Mouse (Mus musculus): ENCODE measurements around the gene Cuedc2. TPM values are rescaled to one million over a fixed set of nuclear protein-coding genes. Genes with fewer than 3 reads are reported as not detected.

Cuedc2 gene
- polyA plus RNA-seq, 1 experiment from 2014 or later: 183 TPM

DNA sequence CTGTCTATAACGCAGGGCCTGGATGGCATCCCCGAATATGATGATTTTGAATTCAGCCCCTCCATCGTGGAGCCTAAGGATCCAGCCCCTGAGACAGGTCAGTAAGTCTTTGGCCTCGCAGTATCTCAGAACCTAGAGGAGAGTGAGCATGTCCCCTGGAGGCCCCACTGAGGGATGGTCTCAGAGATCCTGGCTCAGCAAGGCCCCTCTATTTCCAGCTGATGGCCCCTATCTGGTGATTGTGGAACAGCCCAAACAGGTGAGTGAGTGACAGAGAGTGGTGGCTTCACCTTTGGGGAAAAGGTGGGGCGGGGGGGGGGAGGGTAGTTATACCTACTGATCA is 32.3 kb downstream of the Cuedc2 start:
- no peaks in the 10 kb centered on the region for H3K9me3 ChIP-seq (replicated peaks; ENCODE audit: control insufficient read depth, low read length)
- peak overlapping the region; percentile 96 for H3K4me2 ChIP-seq (ENCODE audit: low read depth, low read length)
- peaks cover 9% of the 10 kb centered on the region for H3K27me3 ChIP-seq (ENCODE audit: control insufficient read depth, insufficient read depth, low read length)
- no peaks in the 10 kb centered on the region; the same call in 1 of the 2 replicates for H3K36me3 ChIP-seq (replicated peaks; ENCODE audit: control insufficient read depth, insufficient read depth, low read depth, low read length)
- H3K9ac ChIP-seq (replicated peaks; ENCODE audit: low read length): peak overlapping the region; percentile 67; the same call in 1 of the 2 replicates
- H3K4me1 ChIP-seq (ENCODE audit: control insufficient read depth, insufficient read depth, low read length): peaks cover 4% of the 10 kb centered on the region
- ATAC-seq (replicated peaks; ENCODE audit: insufficient number of reproducible peaks, low FRiP score, low TSS enrichment, low read depth) (no peak), DNase-seq (ENCODE audit: low spot score) (no peak)
- no peak overlapping the region for H3K27ac ChIP-seq (replicated peaks; ENCODE audit: low read depth, low read length)
- WGBS: 58% methylated on average over 5 of the region's 5 CpGs
- H3K4me3 ChIP-seq (ENCODE audit: low read depth, low read length): peak overlapping the region; percentile 60

DNA sequence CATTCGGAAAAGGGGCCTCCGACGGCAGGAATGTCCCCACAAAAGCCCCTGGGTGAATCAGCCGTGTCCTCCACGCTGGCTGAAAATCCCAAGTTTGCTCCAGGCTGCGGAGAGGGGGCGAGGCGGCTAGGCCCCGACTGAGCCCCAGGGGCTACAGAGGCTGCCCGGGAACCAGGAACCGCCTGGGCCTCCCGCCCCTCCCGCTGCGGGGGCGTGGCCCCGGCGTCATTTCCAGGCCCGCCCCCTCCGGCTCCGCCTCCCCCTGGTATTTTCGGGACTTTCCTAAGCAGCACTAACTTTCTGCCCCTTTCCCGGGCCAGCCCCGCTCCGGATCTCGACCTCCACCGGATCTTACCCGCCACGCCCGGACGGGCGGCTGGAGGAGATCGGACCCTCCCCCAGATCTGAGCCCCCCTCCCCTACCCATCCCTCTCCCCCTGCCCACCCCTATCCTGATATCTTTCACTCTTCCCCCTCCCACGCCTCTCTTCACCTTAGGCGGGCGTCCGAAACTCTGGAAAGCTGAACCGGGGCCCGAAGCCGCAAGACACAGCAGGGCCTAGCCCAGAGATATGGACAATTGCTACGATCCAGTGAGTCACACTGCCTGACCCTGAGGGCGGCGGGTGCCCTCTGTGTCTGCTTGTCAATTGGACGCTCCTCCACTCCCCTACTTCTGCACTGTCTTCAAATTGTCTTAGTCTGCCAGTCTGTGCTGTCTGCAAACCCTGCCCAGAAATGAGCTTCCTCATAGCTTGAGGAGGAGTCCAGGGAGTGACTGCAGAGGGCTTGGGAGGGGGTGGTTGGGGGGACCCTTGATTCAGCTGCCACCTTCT is 32.9 kb downstream of the Cuedc2 start:
- WGBS: 0% methylated on average over 42 of the region's 43 CpGs

DNA sequence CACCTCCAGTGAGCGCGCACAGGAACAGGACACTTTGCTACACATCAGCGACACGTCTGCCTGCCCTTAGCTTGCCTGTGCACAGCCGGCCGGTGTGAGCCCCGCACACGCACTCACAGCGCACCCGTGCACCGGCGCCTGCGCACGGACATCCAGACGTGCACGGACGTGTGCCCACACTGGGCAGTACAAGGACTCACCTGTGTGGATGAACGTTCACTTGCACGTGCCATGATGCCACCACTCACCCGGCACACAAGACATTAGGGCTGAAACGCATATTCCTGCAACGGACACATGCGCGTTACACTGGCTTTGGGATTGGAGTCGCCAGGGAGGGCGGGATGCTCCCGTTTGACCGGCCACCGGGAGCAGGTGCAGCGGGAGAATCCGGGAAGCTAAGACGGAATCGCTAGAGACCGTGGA is 33.6 kb downstream of the Cuedc2 start:
- Histone ChIP-seq H3K27ac (replicated peaks; ENCODE audit: low read depth, low read length) (no peak overlapping the region; the same call in 1 of the 2 replicates), H3K9ac (replicated peaks; ENCODE audit: low read length) (peak overlapping the region; percentile 67), H3K36me3 (replicated peaks; ENCODE audit: control insufficient read depth, insufficient read depth, low read depth, low read length) (no peaks in the 10 kb centered on the region), H3K27me3 (ENCODE audit: control insufficient read depth, insufficient read depth, low read length) (peaks cover 11% of the 10 kb centered on the region), H3K9me3 (replicated peaks; ENCODE audit: control insufficient read depth, low read length) (no peaks in the 10 kb centered on the region), H3K4me3 (ENCODE audit: low read depth, low read length) (peak overlapping the region; percentile 60), H3K4me1 (ENCODE audit: control insufficient read depth, insufficient read depth, low read length) (peaks cover 4% of the 10 kb centered on the region), H3K4me2 (ENCODE audit: low read depth, low read length) (peak overlapping the region; percentile 96)
- ATAC-seq (replicated peaks; ENCODE audit: insufficient number of reproducible peaks, low FRiP score, low TSS enrichment, low read depth): peak; percentile 20
- DNase-seq (ENCODE audit: low spot score): peak; percentile 18
- under 1% methylated on average over 34 of the region's 34 CpGs for WGBS

More for the DNA sequence above, 32.9 kb downstream of the Cuedc2 start:
- H3K27ac ChIP-seq (replicated peaks; ENCODE audit: low read depth, low read length): no peak overlapping the region
- DNase-seq (ENCODE audit: low spot score) (peak; percentile 92), ATAC-seq (replicated peaks; ENCODE audit: insufficient number of reproducible peaks, low FRiP score, low TSS enrichment, low read depth) (peak; percentile 48; the same call in 1 of the 2 replicates)
- no peaks in the 10 kb centered on the region; the same call in 1 of the 2 replicates for H3K36me3 ChIP-seq (replicated peaks; ENCODE audit: control insufficient read depth, insufficient read depth, low read depth, low read length)
- H3K9me3 ChIP-seq (replicated peaks; ENCODE audit: control insufficient read depth, low read length): no peaks in the 10 kb centered on the region
- peak overlapping the region; percentile 67 for H3K9ac ChIP-seq (replicated peaks; ENCODE audit: low read length)
- H3K27me3 ChIP-seq (ENCODE audit: control insufficient read depth, insufficient read depth, low read length): peaks cover 9% of the 10 kb centered on the region
- H3K4me1 ChIP-seq (ENCODE audit: control insufficient read depth, insufficient read depth, low read length): peaks cover 4% of the 10 kb centered on the region
- peak overlapping the region; percentile 96 for H3K4me2 ChIP-seq (ENCODE audit: low read depth, low read length)
- H3K4me3 ChIP-seq (ENCODE audit: low read depth, low read length): peak overlapping the region; percentile 60

DNA sequence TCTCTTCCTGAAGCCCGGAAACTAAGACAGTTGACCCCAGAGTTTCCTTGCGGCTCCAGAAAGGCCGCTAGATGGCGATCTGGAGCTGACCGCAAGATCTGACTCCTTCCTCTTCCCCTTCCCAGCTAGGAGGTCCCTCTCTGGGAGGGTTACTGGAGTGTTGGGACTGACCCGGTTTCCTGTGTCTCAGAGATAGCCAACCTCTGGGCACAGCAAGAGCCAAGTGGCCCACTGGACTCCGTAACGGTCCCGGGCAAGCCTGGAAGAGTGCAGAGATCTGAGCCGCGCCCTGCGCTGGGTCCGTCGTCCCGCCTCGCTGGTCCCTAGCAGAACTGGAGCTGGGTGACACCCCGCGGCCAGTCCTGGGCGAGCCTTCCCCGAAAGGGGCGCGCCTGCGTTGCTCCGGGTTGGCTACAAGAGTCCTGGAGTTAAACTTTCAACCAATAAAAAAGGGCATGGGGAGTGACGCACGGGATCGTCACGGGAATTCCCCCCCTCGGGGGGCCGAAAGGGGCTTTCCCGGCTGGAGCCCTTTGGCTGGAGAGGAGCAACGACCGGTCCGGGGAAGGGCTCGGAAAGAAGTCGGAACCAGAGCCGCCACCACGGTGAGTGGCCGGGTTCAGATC is 34.2 kb downstream of the Cuedc2 start, which contains the start of gene Nfkb2:
Nfkb2 (plus strand) TSS at position 105 of the 626 bp plus-strand sequence.
- ATAC-seq (replicated peaks; ENCODE audit: insufficient number of reproducible peaks, low FRiP score, low TSS enrichment, low read depth) (peak; percentile 79), DNase-seq (ENCODE audit: low spot score) (peak; percentile 87)
- H3K4me3 ChIP-seq (ENCODE audit: low read depth, low read length): peak within 1 kb of the TSS; percentile 60
- H3K9me3 ChIP-seq (replicated peaks; ENCODE audit: control insufficient read depth, low read length): no peaks in the 10 kb centered on the region
- no peaks in the 10 kb centered on the region for H3K36me3 ChIP-seq (replicated peaks; ENCODE audit: control insufficient read depth, insufficient read depth, low read depth, low read length)
- H3K27ac ChIP-seq (replicated peaks; ENCODE audit: low read depth, low read length): peak within 1 kb of the TSS; percentile 41; the same call in 1 of the 2 replicates
- under 1% methylated on average over 39 of the region's 39 CpGs for WGBS
- H3K9ac ChIP-seq (replicated peaks; ENCODE audit: low read length): peak within 1 kb of the TSS; percentile 67
- H3K27me3 ChIP-seq (ENCODE audit: control insufficient read depth, insufficient read depth, low read length): peaks cover 11% of the 10 kb centered on the region
- H3K4me1 ChIP-seq (ENCODE audit: control insufficient read depth, insufficient read depth, low read length): peaks cover 4% of the 10 kb centered on the region
- peak within 1 kb of the TSS; percentile 96 for H3K4me2 ChIP-seq (ENCODE audit: low read depth, low read length)

DNA sequence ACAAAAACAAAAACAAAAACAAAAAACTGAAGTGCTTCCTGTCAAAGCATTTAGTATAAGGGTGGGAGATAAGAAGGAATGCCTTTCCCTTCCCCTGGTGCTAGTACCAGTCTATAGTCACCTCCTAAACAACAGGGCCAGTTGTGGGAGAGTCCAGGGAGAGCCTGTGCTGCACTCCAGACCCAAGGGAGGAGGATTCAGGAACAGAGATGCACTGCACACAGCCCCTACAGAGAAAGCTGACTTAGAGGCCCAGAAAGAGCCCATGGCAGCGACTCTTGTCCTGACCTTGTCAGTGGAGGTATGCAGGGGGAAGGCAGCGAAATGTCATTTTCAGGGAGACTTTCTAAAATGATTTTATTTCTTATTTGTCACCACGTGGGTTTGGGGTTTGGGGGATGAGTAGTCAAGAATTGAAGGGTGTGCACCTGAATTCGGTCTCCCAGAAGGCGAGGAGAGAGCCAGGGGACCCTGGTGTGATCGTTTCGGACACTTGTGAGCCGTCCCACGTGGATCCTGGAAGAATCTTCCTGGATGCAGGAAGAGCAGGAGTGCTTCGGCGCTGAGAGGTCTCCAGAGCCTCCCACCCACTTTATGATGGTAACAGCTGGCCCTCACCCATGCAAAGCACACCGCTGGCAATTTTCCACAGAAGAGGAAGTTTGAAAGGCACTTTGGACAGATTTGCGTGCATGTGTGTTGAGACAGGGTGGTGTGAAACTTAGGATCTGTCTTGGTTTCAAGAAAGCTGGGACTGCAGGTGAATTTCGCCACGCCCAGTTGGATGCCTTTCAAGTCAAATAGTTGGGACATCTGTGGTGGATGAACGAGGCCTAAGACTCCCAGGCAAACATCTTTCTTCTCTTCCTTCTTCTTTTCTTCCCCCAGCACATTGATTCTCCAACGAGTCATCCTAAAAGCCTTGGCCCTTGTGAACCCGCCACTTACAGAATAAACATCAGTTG is 35.0 kb downstream of the Cuedc2 start:
- Histone ChIP-seq H3K4me2 (ENCODE audit: low read depth, low read length) (peak overlapping the region; percentile 96), H3K36me3 (replicated peaks; ENCODE audit: control insufficient read depth, insufficient read depth, low read depth, low read length) (no peaks in the 10 kb centered on the region), H3K27ac (replicated peaks; ENCODE audit: low read depth, low read length) (no peak overlapping the region), H3K9ac (replicated peaks; ENCODE audit: low read length) (no peak overlapping the region), H3K4me3 (ENCODE audit: low read depth, low read length) (peak overlapping the region; percentile 60), H3K9me3 (replicated peaks; ENCODE audit: control insufficient read depth, low read length) (no peaks in the 10 kb centered on the region), H3K4me1 (ENCODE audit: control insufficient read depth, insufficient read depth, low read length) (peaks cover 1% of the 10 kb centered on the region), H3K27me3 (ENCODE audit: control insufficient read depth, insufficient read depth, low read length) (peaks cover 7% of the 10 kb centered on the region)
- 60% methylated on average over 18 of the region's 18 CpGs for WGBS
- ATAC-seq (replicated peaks; ENCODE audit: insufficient number of reproducible peaks, low FRiP score, low TSS enrichment, low read depth): no peak
- DNase-seq (ENCODE audit: low spot score): no peak

DNA sequence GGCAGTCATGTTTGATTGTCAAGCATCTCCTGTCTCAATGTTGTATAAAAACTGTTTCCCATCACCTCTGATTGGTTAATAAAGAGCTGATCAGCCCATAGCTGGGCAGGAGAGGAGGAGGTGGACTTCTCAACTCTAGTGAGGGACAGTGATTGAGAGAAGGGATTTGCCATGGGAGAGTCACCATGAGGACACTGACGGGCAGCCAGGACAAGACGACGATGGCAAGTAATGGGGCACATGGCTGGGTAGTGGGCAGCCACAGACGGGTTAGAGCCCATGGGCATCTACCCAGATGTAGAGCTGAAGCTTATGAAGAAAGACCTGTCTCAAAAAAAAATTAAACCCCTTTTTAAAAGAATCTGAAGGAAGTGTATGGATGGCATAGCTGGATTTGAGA is 36.0 kb downstream of the Cuedc2 start:
- ATAC-seq (replicated peaks; ENCODE audit: insufficient number of reproducible peaks, low FRiP score, low TSS enrichment, low read depth): no peak
- peaks cover 3% of the 10 kb centered on the region; the same call in 1 of the 2 replicates for H3K27me3 ChIP-seq (ENCODE audit: control insufficient read depth, insufficient read depth, low read length)
- no peak overlapping the region for H3K9ac ChIP-seq (replicated peaks; ENCODE audit: low read length)
- H3K4me2 ChIP-seq (ENCODE audit: low read depth, low read length): no peak overlapping the region
- no peaks in the 10 kb centered on the region for H3K36me3 ChIP-seq (replicated peaks; ENCODE audit: control insufficient read depth, insufficient read depth, low read depth, low read length)
- no peaks in the 10 kb centered on the region; the same call in 1 of the 2 replicates for H3K4me1 ChIP-seq (ENCODE audit: control insufficient read depth, insufficient read depth, low read length)
- DNase-seq (ENCODE audit: low spot score): no peak
- H3K27ac ChIP-seq (replicated peaks; ENCODE audit: low read depth, low read length): no peak overlapping the region
- WGBS: 84% methylated on average over 4 of the region's 4 CpGs
- no peak overlapping the region for H3K4me3 ChIP-seq (ENCODE audit: low read depth, low read length)
- no peaks in the 10 kb centered on the region for H3K9me3 ChIP-seq (replicated peaks; ENCODE audit: control insufficient read depth, low read length)

DNA sequence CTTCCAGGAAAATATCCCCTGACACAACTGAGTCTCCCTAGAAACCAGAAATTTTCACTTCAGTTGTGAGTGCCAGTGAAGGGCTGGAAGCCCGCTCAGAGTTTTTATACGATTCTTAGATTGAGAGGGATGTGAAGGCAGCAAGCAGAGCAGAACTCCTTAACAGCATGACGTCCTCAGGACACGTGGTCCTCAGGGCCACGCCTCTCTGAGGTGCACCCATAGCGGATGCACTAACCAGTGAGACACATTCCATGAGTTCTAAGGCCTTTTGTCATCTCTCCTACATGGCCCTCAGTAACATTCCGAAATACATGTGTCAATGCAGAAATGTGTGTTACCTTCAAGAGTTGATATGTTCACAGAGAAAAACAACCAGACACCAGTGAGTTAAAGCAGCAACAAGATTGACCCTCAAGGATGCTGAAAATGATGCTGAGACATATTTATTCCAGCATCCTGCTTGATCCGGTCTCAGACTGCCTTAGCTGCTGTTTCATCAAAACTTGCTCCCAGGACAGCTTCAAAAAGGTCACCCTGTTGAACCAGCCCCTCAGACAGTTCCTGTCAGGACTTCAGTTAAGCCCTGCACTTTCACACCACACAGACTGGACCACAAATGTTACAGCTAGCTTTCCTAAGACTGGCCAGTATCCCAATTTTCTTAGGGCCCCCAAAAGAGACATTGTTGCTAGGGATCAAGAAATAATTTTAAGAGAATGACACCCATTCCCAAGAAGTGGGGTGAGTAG is 38.0 kb downstream of the Cuedc2 start:
- Histone ChIP-seq H3K9ac (replicated peaks; ENCODE audit: low read length) (no peak overlapping the region), H3K4me3 (ENCODE audit: low read depth, low read length) (no peak overlapping the region), H3K27me3 (ENCODE audit: control insufficient read depth, insufficient read depth, low read length) (0 out of 2 replicates have a peak, but pooled peaks cover 2% of the 10 kb centered on the region), H3K9me3 (replicated peaks; ENCODE audit: control insufficient read depth, low read length) (no peaks in the 10 kb centered on the region), H3K36me3 (replicated peaks; ENCODE audit: control insufficient read depth, insufficient read depth, low read depth, low read length) (no peaks in the 10 kb centered on the region), H3K4me2 (ENCODE audit: low read depth, low read length) (no peak overlapping the region), H3K27ac (replicated peaks; ENCODE audit: low read depth, low read length) (no peak overlapping the region), H3K4me1 (ENCODE audit: control insufficient read depth, insufficient read depth, low read length) (no peaks in the 10 kb centered on the region; the same call in 1 of the 2 replicates)
- ATAC-seq (replicated peaks; ENCODE audit: insufficient number of reproducible peaks, low FRiP score, low TSS enrichment, low read depth) (no peak), DNase-seq (ENCODE audit: low spot score) (no peak)
- WGBS: 40% methylated on average over 8 of the region's 8 CpGs

Data from embryonic facial prominence, embryonic 11.5 days (tissue).